Mouse (Mus musculus): Measurements from ENCODE around the gene Oat.
A peak's percentile ranks its signal among the peaks of the same experiment; 100 is the strongest.

Gene Oat

GRCm38 (mm10) chr7:132593762-132594161 lies 17.6 kb upstream of the Oat start:
- DNase-seq (ENCODE audit: low spot score) = no peak

- no peak for DNase-seq (ENCODE audit: low spot score)
These were observed 13.4 kb upstream of the Oat start for GRCm38 (mm10) chr7:132589610-132590009.

- no peak for DNase-seq (ENCODE audit: low spot score)
These were observed 11.0 kb upstream of the Oat start for GRCm38 (mm10) chr7:132587167-132587566.

- no peak for DNase-seq (ENCODE audit: low spot score)
These were observed 9.7 kb upstream of the Oat start for GRCm38 (mm10) chr7:132585695-132586491.

- no peak for DNase-seq (ENCODE audit: low spot score)
These were observed 5.2 kb upstream of the Oat start for GRCm38 (mm10) chr7:132581441-132581840.

DNA sequence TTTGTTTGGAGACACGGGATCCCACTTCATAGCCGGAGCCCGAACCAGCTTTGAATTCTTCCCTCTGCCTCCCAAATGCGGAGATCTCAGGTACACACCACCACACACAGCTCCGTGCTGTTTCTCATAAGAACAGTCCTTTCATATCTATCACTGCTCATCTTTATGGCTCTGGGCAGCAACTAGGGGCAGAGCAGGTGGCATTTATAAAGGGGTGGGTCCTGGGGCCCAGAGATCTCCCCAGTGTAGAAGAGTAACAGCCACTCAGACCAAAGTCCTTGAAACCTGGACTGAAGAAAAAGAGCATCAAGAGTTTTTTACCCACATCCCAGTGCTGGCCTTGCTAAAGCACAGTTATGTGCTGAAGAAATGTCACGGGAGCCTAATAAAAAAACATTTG lies 4.3 kb upstream of the Oat start:
- DNase-seq (ENCODE audit: low spot score) = no peak

DNA sequence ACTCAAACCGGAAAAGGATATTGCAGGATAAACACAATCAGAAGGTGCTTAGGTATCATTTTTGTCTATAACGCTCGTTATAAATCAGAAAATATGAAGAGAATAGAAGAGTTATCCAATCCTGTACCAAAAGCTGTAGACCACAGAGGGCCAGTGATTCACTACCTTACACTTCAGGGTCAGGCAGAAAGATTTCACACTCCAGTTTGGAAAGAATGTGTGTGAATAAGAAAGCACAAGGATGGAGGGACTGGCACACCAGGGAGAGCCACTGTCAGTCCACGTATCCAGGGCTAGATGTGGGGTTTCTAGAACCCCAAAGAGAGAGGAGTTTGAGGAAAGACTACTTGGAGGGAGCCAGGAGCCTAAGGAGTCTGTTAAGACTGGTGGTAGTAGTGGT lies 693 bp upstream of the Oat start:
- DNase-seq (ENCODE audit: low spot score) = no peak

DNA sequence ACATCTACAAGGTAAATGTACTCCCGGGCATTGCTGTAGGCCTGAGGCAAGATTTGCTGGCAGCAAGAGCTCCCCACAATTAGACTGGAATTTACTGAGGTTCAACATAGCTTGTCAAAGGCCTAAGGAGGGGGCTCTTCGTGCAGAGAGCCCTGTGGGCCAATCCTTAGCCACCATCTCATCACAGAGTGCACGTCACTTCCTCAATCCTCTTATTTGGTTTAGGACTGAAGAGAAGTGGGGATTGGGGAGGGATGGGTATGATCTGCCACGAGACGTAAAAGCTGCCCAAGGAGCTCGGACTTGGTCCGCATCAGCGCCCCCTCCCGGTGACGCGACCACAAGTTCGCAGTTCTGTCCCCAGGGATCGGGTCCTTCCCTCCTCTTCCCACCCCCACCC lies 575 bp downstream of the Oat start:
- DNase-seq (ENCODE audit: low spot score) = peak; percentile 93

DNA sequence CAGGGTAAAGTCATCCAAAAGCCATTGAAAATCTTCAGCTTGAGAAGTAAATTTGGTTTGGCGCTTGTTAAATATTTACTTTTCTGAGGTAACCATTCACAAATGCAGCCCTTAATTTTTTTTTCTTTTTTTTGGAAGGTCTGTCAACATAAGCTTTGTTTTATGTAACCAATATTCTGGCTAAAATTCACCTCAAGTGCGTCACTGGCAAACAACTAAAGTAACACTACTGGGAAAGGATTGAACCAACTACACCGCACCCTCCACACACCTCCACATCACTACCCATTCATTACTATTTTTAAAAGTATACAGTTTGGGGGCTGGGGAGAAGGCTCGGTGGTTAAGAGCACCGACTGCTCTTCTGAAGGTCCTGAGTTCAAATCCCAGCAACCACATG lies 1.6 kb downstream of the Oat start:
- DNase-seq (ENCODE audit: low spot score) = no peak

DNA sequence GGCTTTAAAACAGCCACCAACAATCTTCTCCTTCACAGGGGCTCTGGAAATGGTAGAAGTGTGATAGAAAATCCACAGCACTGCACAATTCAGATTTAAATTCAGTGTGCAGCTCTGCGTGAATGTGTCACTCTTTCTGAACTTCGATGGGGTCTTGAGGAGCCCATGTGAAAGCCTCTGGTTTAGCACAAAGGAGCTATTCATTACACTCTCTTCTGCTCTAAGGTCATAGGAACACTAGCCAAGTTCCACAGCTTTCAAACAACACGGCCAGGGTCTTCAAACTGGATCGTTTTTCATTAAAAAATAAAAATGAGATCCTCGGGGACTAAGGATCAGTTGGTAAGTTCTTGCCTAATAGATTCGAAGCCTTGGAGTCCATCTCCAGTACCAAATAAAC lies 3.0 kb downstream of the Oat start:
- no peak for DNase-seq (ENCODE audit: low spot score)

- DNase-seq (ENCODE audit: low spot score) = no peak
These were observed 3.5 kb downstream of the Oat start for GRCm38 (mm10) chr7:132572738-132573137.

GRCm38 (mm10) chr7:132571481-132571880 lies 4.7 kb downstream of the Oat start:
- DNase-seq (ENCODE audit: low spot score) = no peak

- no peak for DNase-seq (ENCODE audit: low spot score)
These were observed 6.1 kb downstream of the Oat start for GRCm38 (mm10) chr7:132570071-132570470.

DNA sequence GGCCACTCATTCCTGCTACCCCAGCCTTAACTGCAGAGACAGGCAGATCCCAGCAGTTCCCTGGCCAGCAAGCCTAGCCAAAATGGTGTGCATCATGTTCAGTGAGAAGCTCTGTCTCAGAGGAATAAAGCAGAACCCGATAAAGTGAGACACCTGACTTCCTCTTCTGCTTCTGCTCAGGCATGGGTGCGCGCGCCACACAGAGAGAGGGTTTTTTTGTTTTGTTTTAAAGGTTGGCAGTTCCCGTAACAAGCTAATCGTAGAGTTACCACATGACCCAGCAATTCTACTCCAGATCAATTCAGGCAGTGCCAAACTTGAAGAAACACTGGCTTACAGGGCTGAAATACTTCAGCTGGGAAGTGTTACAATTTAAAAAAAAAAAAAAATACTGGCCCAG lies 7.4 kb downstream of the Oat start:
- DNase-seq (ENCODE audit: low spot score) = no peak

DNA sequence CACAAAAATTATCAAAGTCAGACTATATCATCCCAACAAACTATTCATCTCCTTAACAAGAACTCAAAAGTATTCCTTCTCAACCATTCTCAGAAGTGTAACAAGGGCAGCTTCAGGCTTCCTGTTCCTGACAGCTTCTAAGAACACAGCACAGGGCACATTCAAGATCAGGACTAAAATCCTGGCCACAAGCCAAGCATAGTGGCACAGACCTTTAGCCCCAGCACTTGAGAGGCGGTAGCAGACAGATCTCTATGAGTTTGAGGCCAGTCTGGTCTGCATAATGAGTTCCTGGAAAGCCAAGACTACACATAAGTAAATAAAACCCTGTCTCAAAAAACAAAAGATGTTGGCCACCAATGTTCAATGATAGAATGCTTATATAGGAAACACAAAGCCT lies 10.4 kb downstream of the Oat start:
- DNase-seq (ENCODE audit: low spot score) = no peak

DNA sequence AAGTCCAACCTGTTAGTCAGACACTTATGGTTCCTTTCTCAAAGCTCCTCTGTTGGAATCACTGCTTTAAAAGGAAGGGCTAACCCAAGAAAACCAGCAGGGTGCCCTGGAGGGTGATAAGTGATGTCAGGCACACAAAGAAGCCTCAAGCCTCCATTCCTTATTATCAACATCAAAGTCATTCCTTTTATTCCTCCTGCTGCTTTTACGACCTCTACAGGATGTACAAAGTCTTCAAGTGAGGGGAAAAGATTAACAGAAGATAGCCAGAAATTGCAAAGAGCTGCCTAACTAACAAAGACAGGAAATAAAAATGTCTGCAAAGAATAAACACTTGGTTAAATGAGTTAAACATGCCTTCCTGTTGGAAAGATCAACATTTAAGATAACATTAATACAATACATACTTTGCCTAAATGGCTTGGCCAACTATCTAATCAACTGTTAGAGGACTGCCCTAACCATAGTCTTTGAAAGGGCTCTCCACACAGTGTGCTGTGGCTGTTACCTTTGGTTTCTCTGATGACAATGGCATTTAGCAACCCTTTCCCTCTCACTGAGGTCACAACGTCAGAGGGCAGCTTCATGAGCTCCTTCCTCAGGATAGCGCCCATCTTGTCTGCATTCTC lies 16.9 kb downstream of the Oat start:
- DNase-seq (ENCODE audit: low spot score) = no peak

GRCm38 (mm10) chr7:132558141-132558736 lies 18.0 kb downstream of the Oat start:
- DNase-seq (ENCODE audit: low spot score) = no peak

DNA sequence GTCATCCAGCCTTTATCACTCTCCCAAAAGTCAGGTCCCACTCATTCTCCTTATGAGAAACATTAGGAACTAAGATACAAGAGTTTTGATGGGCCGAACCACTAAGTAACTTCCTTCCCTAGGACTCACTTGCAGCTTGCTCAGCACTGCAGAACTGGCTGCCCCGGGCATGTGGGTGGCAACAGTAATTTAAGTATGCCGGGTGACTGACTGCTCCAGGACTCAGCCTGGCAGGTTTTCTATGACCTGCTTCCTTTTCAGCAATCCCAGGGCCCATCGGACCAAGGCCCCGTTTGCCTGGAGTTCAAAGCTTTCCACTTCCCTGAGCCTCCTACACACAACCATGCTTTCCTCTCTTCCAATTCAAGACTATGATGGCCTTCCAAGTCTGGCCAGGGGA lies 19.6 kb downstream of the Oat start:
- no peak for DNase-seq (ENCODE audit: low spot score)

- no peak for DNase-seq (ENCODE audit: low spot score)
These were observed 20.3 kb downstream of the Oat start for GRCm38 (mm10) chr7:132555911-132556310.

DNA sequence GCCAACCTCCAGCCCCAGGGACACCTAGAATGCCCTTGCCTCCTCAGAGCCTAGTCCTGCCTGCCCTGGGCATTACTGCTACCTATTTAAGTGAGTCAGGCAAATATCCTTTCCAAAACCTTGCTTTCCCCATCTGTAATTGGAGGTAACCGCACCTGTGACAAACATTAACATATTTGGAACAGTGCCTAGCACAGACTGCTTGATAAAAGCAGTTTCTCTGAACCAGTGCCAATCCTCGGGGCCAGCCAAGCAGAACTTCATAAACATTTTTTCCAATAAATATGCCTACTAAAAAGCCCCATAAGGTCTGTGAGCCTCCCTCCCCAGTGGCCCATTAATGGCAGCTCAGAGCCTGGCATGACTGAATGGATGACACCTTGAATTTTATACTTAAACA lies 22.1 kb downstream of the Oat start:
- DNase-seq (ENCODE audit: low spot score) = no peak

GRCm38 (mm10) chr7:132551351-132552126 lies 24.7 kb downstream of the Oat start:
- peak; percentile 98 for DNase-seq (ENCODE audit: low spot score)

DNA sequence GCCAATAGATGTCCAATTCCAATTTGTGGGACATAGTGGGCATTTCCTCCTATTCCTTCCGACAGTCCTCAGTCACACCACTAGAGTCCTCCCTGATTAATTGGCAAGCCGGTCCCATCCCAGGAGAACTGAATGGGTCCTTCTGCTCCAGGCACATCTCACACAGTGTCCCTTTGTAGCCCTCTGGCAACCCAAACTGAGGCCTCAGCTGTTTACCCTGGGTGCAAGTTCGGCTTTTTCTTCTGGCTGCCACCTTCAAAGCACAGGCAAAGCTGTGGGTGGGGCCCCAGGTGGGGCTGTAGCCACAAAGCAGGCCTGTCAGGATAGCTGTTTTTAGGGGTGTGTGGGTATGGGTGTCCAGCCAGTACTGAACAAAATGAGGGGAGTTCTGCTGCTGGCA lies 29.1 kb downstream of the Oat start:
- no peak for DNase-seq (ENCODE audit: low spot score)

DNA sequence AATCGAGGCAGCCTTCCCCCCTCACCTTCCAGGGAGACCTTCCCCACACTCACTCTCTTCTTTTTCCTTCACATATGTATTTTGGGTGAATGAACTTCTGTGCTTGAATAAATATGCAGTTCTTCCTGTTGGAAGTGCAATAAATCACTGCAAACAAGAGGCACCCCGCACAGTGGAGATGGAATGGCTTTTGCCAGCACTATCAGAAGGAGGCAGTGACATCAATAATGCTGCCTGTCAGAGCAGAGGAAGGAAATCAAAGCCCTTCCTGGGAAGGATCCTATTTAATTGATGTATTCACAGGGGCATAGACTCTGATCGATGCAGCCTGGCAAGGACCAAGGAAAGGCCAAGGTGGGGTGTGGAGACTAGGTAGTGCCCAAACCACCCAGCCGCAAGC lies 33.8 kb downstream of the Oat start:
- no peak for DNase-seq (ENCODE audit: low spot score)

All from embryo, embryonic 10 days (tissue).